9 mouse cellular contexts compared by ENCODE assay signal in the genomic region with DNA sequence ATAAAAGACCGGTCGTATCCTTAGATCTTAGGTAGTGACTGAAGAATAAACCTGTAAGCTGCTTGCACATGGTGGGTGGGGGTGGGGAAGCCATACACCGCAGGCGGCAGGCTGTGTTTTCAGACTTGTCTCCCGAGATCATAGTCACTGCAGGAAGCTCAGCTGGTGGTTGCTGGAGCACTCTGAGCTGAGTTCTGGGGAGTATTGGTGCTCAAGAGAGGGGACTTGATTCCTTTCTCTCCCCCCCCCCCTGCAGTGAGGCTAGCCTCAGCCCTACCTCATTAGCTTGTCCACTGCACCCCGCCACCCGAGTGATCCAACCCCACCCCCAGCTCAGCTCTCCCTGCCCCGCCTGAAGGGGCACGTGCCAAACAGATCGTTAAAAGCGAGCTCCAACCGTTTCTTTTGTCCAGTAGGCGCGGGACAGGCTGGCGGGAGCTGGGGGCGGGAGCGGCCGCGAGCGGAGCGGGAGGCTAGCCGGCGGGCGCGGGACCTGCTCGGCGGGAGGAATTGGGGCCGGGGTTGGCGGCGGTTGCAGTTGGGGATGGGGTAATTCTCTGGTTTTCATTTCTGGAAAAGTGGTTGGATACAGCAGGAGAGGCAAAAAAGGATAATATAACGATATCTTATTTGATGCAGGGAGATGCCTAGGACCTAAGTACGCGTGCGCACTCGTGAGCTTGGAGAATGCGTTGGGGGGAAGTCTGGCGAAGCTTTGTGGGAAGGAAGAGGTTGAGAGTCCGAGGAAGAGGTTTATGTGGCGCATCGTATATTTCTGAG. TPM values are rescaled to one million over a fixed set of nuclear protein-coding genes. Genes with fewer than 3 reads are reported as not detected.
DNase-seq lines count a peak whose midpoint lies in the region; ATAC-seq and TF ChIP-seq lines count a peak whose summit lies in the region.
"Had no signal": no experiment of that assay in that cellular context is flagged by ENCODE, and none has a peak within 500 bp of the region (broad histone marks: within the 10 kb centered on the region; RNA-seq: fewer than 3 reads in every experiment).

No protein-coding gene starts in this region.

- whole genome bisulfite sequencing in heart, postnatal 0 days, result under 1% methylated on average over 40 of the region's 40 CpGs
- under 1% methylated on average over 40 of the region's 40 CpGs for WGBS in limb, embryonic 14.5 days
- 1% methylated on average over 40 of the region's 40 CpGs for WGBS in neural tube, embryonic 12.5 days

- no peak overlapping the region for H3K9ac ChIP-seq in heart, postnatal 0 days (replicated peaks; ENCODE audit: low read depth, low read length)
- peak overlapping the region; percentile 55 for H3K9ac ChIP-seq in limb, embryonic 14.5 days (ENCODE audit: low read depth, low read length, severe bottlenecking)
- H3K9ac ChIP-seq in neural tube, embryonic 12.5 days, result peak overlapping the region; percentile 56

- TF ChIP-seq POLR2A in limb, embryonic 14.5 days (IDR thresholded peaks at IDR 0.05; ENCODE audit: borderline replicate concordance, extremely low read depth, insufficient read depth, insufficient read length), result no peak

- no peaks in the 10 kb centered on the region for H3K36me3 ChIP-seq in heart, postnatal 0 days (replicated peaks; ENCODE audit: control insufficient read depth, insufficient read depth, low read length)
- H3K36me3 ChIP-seq in limb, embryonic 14.5 days (ENCODE audit: control insufficient read depth, insufficient read depth, low read length), result no peaks in the 10 kb centered on the region
- H3K36me3 ChIP-seq in neural tube, embryonic 12.5 days, result no peaks in the 10 kb centered on the region

- no peak overlapping the region for H3K27ac ChIP-seq in heart, postnatal 0 days (ENCODE audit: low read depth)
- no peak overlapping the region for H3K27ac ChIP-seq in limb, embryonic 14.5 days (replicated peaks; ENCODE audit: low read depth, low read length)
- H3K27ac ChIP-seq in neural tube, embryonic 12.5 days, result 0 out of 2 replicates have a peak overlapping the region, but pooled peaks have one; percentile 21

- no peaks in the 10 kb centered on the region for H3K9me3 ChIP-seq in heart, postnatal 0 days (replicated peaks; ENCODE audit: control insufficient read depth, low read length)
- H3K9me3 ChIP-seq in limb, embryonic 14.5 days (ENCODE audit: control insufficient read depth, low read length), result no peaks in the 10 kb centered on the region
- H3K9me3 ChIP-seq in neural tube, embryonic 12.5 days, result no peaks in the 10 kb centered on the region

- H3K27me3 ChIP-seq in heart, postnatal 0 days (ENCODE audit: control insufficient read depth, insufficient read depth, low read length), result peaks cover 55% of the 10 kb centered on the region
- peaks cover 32% of the 10 kb centered on the region for H3K27me3 ChIP-seq in limb, embryonic 14.5 days (ENCODE audit: control insufficient read depth, insufficient read depth, low read length)
- peaks cover 48% of the 10 kb centered on the region for H3K27me3 ChIP-seq in neural tube, embryonic 12.5 days (replicated peaks)

- 0 out of 2 replicates have a peak, but pooled peaks cover 4% of the 10 kb centered on the region for H3K4me1 ChIP-seq in heart, postnatal 0 days (ENCODE audit: control insufficient read depth, insufficient read depth)
- peaks cover 6% of the 10 kb centered on the region; the same call in 1 of the 2 replicates for H3K4me1 ChIP-seq in limb, embryonic 14.5 days (ENCODE audit: control insufficient read depth, insufficient read depth, low read length)
- H3K4me1 ChIP-seq in neural tube, embryonic 12.5 days, result peaks cover 10% of the 10 kb centered on the region

- DNase-seq in cerebellum, adult 18-20 months, result peak; percentile 8 to 37
- peak; percentile 15 for DNase-seq in urinary bladder, postnatal 25 days (ENCODE audit: low spot score)
- no peak for DNase-seq in urinary bladder, postnatal 4 days (ENCODE audit: low spot score in 2 of 2)
- no peak for DNase-seq in heart, postnatal 0 days (ENCODE audit: low spot score)
- DNase-seq in limb, embryonic 14.5 days (ENCODE audit: low spot score), result peak; percentile 34
- peak; percentile 34 to 64 for DNase-seq in thymus, postnatal 36 days

- no peak for ATAC-seq in cerebellum, adult (ENCODE audit: insufficient number of reproducible peaks, low FRiP score, low TSS enrichment)
- ATAC-seq in heart, postnatal 0 days (ENCODE audit: insufficient read depth, low read depth), result no peak
- ATAC-seq in limb, embryonic 14.5 days (ENCODE audit: low FRiP score, low read depth), result peak; percentile 34
- ATAC-seq in neural tube, embryonic 12.5 days (ENCODE audit: low FRiP score, low read depth), result peak; percentile 70

- TF ChIP-seq CTCF in heart, postnatal 0 days (IDR thresholded peaks at IDR 0.05; ENCODE audit: low read depth), result no peak

- TF ChIP-seq EP300 in heart, postnatal 0 days (IDR thresholded peaks at IDR 0.05; ENCODE audit: low read depth), result no peak

- H3K4me2 ChIP-seq in heart, postnatal 0 days (ENCODE audit: low read depth, low read length), result peak overlapping the region; percentile 90
- peak overlapping the region; percentile 89 for H3K4me2 ChIP-seq in limb, embryonic 14.5 days (replicated peaks; ENCODE audit: low read depth, low read length, severe bottlenecking)
- H3K4me2 ChIP-seq in neural tube, embryonic 12.5 days (replicated peaks), result peak overlapping the region; percentile 83

- peak overlapping the region; percentile 52 for H3K4me3 ChIP-seq in heart, postnatal 0 days (ENCODE audit: low read depth, low read length)
- H3K4me3 ChIP-seq in limb, embryonic 14.5 days (replicated peaks; ENCODE audit: low read length), result peak overlapping the region; percentile 51
- peak overlapping the region; percentile 46 for H3K4me3 ChIP-seq in neural tube, embryonic 12.5 days

RNA-seq across cellular contexts. Expression of gene Cdc20b, which starts 2.9 kb away (rescaled TPM):
- total RNA-seq in heart, postnatal 0 days (2014; rRNA removed; ENCODE audit: low replicate concordance), result not detected in 2 replicates
- polyA plus RNA-seq in heart, postnatal 0 days (2015; fragmentation: Nextera tagmentation; extraction: Ambion mirVana), result not detected in 2 replicates
- polyA plus RNA-seq in limb, embryonic 14.5 days (2012; rRNA removed), result 0.04 TPM in 1 of 2 replicates, not detected in the other
- polyA plus RNA-seq in limb, embryonic 14.5 days (2014; fragmentation: Nextera tagmentation; extraction: Ambion mirVana), result not detected in 2 replicates
- not detected in 2 replicates for polyA plus RNA-seq in neural tube, embryonic 12.5 days (2016; fragmentation: Nextera tagmentation; extraction: Ambion mirVana)
- polyA plus RNA-seq: gonadal fat pad, adult 2 months had no signal

RNA-seq across cellular contexts. Expression of gene Gpx8, which starts 14.2 kb away (rescaled TPM):
- 26.8 and 32.3 TPM in 2 replicates for total RNA-seq in heart, postnatal 0 days (2014; rRNA removed; ENCODE audit: low replicate concordance)
- polyA plus RNA-seq in heart, postnatal 0 days (2015; fragmentation: Nextera tagmentation; extraction: Ambion mirVana), result 100 and 109 TPM in 2 replicates
- polyA plus RNA-seq in limb, embryonic 14.5 days (2012; rRNA removed), result 76.4 and 132 TPM in 2 replicates
- polyA plus RNA-seq in limb, embryonic 14.5 days (2014; fragmentation: Nextera tagmentation; extraction: Ambion mirVana), result 218 and 220 TPM in 2 replicates
- polyA plus RNA-seq in neural tube, embryonic 12.5 days (2016; fragmentation: Nextera tagmentation; extraction: Ambion mirVana), result 91.5 and 93.3 TPM in 2 replicates

RNA-seq across cellular contexts. Expression of gene Mcidas, which starts 38.3 kb away (rescaled TPM):
- total RNA-seq in heart, postnatal 0 days (2014; rRNA removed; ENCODE audit: low replicate concordance), result not detected in 2 replicates
- polyA plus RNA-seq in heart, postnatal 0 days (2015; fragmentation: Nextera tagmentation; extraction: Ambion mirVana), result 0.08 TPM in 1 of 2 replicates, not detected in the other
- not detected in 2 replicates for polyA plus RNA-seq in limb, embryonic 14.5 days (2012; rRNA removed)
- not detected in 2 replicates for polyA plus RNA-seq in limb, embryonic 14.5 days (2014; fragmentation: Nextera tagmentation; extraction: Ambion mirVana)
- polyA plus RNA-seq in neural tube, embryonic 12.5 days (2016; fragmentation: Nextera tagmentation; extraction: Ambion mirVana), result 0.08 TPM in 1 of 2 replicates, not detected in the other

RNA-seq across cellular contexts. Expression of gene Ccno, which starts 44.4 kb away (rescaled TPM):
- total RNA-seq in heart, postnatal 0 days (2014; rRNA removed; ENCODE audit: low replicate concordance), result 0.23 TPM in 1 of 2 replicates, not detected in the other
- polyA plus RNA-seq in heart, postnatal 0 days (2015; fragmentation: Nextera tagmentation; extraction: Ambion mirVana), result 0.14 and 0.29 TPM in 2 replicates
- 0.60 and 0.80 TPM in 2 replicates for polyA plus RNA-seq in limb, embryonic 14.5 days (2012; rRNA removed)
- 0.22 and 0.29 TPM in 2 replicates for polyA plus RNA-seq in limb, embryonic 14.5 days (2014; fragmentation: Nextera tagmentation; extraction: Ambion mirVana)
- 0.17 and 0.32 TPM in 2 replicates for polyA plus RNA-seq in neural tube, embryonic 12.5 days (2016; fragmentation: Nextera tagmentation; extraction: Ambion mirVana)

Comparison
In these comparisons a context has a peak if more than half of its experiments do, and no peak if none do; other contexts are left out.
1. DNase-seq: peak in cerebellum, adult 18-20 months (2 of 2), urinary bladder, postnatal 25 days (single experiment), limb, embryonic 14.5 days (single experiment) and thymus, postnatal 36 days (2 of 2); none in urinary bladder, postnatal 4 days (0 of 2) and heart, postnatal 0 days (single experiment).
2. ATAC-seq: peak in limb, embryonic 14.5 days (single experiment) and neural tube, embryonic 12.5 days (single experiment); none in cerebellum, adult (single experiment) and heart, postnatal 0 days (single experiment).
3. Peak in every context shown above with its lines, with median percentiles within 50 percentile points of each other: H3K4me2 ChIP-seq and H3K4me3 ChIP-seq.